Mouse (Mus musculus) CH12F3 (cell line): ENCODE measurements around the gene Dph7.
"Not testable (repeated sequence)": the region's sequence is repeated elsewhere in the genome, so short reads cannot be mapped to it uniquely, and the experiment has no call there.

Experiments
- in situ Hi-C: fragments of 300-500 bp; cut with MboI; formaldehyde crosslinking; loops from 2 replicates; pipeline ENCODE4 v1.14.3; 2020; ENCODE audit warnings: low sequenced_read_pairs

The Dph7 gene

GRCm38 (mm10) chr2:24962304-24963000, at the start of gene Dph7:
TSS of gene Dph7 (plus strand) at chr2:24962400.
- in situ Hi-C loops: no loop called here

GRCm38 (mm10) chr2:24912589-24912988, 49.6 kb upstream of the Dph7 start:
- in situ Hi-C loops: no loop called here

- in situ Hi-C loops: no loop called here
Measured at GRCm38 (mm10) chr2:24914762-24915161, 47.4 kb upstream of the Dph7 start.

GRCm38 (mm10) chr2:24918930-24919838, 43.0 kb upstream of the Dph7 start, which contains the start of gene Ehmt1:
TSS of gene Ehmt1 (minus strand) at chr2:24919614.
- in situ Hi-C loops: no loop called here

GRCm38 (mm10) chr2:24919839-24920175, 42.4 kb upstream of the Dph7 start:
- in situ Hi-C loops: no loop called here

GRCm38 (mm10) chr2:24923561-24923960, 38.6 kb upstream of the Dph7 start:
- in situ Hi-C loops: no loop called here

- in situ Hi-C loops: no loop called here
Measured at GRCm38 (mm10) chr2:24925284-24925683, 36.9 kb upstream of the Dph7 start.

GRCm38 (mm10) chr2:24926345-24926964, 35.7 kb upstream of the Dph7 start:
- in situ Hi-C loops: no loop called here

GRCm38 (mm10) chr2:24926965-24927358, 35.2 kb upstream of the Dph7 start:
- in situ Hi-C loops: no loop called here

GRCm38 (mm10) chr2:24927810-24928479, 34.3 kb upstream of the Dph7 start:
- in situ Hi-C loops: no loop called here

- in situ Hi-C loops: no loop called here
Measured at GRCm38 (mm10) chr2:24929119-24929518, 33.1 kb upstream of the Dph7 start.

GRCm38 (mm10) chr2:24929593-24929992, 32.6 kb upstream of the Dph7 start:
- in situ Hi-C loops: no loop called here

- in situ Hi-C loops: no loop called here
Measured at GRCm38 (mm10) chr2:24934441-24934963, 27.7 kb upstream of the Dph7 start.

GRCm38 (mm10) chr2:24935057-24935796, 27.0 kb upstream of the Dph7 start, which contains the start of gene Arrdc1:
TSS of gene Arrdc1 (minus strand) at chr2:24935252.
- in situ Hi-C loops: no loop called here

GRCm38 (mm10) chr2:24942092-24942491, 20.1 kb upstream of the Dph7 start:
- in situ Hi-C loops: no loop called here

- in situ Hi-C loops: not testable (repeated sequence)
Measured at GRCm38 (mm10) chr2:24944304-24944703, 17.9 kb upstream of the Dph7 start.

- in situ Hi-C loops: no loop called here
Measured at GRCm38 (mm10) chr2:24949421-24950188, 12.6 kb upstream of the Dph7 start, which contains the start of gene Zmynd19. TSS of gene Zmynd19 (plus strand) at chr2:24949792.

GRCm38 (mm10) chr2:24950189-24950535, 12.0 kb upstream of the Dph7 start:
- in situ Hi-C loops: no loop called here

- in situ Hi-C loops: no loop called here
Measured at GRCm38 (mm10) chr2:24952537-24953055, 9.6 kb upstream of the Dph7 start.
